Mouse (Mus musculus): ENCODE measurements around the gene Psmd14. TPM values are rescaled to one million over a fixed set of nuclear protein-coding genes. Genes with fewer than 3 reads are reported as not detected.

Psmd14 gene
- total RNA-seq (2021) = 10 to 100 TPM; 55.6 to 55.9 TPM

DNA sequence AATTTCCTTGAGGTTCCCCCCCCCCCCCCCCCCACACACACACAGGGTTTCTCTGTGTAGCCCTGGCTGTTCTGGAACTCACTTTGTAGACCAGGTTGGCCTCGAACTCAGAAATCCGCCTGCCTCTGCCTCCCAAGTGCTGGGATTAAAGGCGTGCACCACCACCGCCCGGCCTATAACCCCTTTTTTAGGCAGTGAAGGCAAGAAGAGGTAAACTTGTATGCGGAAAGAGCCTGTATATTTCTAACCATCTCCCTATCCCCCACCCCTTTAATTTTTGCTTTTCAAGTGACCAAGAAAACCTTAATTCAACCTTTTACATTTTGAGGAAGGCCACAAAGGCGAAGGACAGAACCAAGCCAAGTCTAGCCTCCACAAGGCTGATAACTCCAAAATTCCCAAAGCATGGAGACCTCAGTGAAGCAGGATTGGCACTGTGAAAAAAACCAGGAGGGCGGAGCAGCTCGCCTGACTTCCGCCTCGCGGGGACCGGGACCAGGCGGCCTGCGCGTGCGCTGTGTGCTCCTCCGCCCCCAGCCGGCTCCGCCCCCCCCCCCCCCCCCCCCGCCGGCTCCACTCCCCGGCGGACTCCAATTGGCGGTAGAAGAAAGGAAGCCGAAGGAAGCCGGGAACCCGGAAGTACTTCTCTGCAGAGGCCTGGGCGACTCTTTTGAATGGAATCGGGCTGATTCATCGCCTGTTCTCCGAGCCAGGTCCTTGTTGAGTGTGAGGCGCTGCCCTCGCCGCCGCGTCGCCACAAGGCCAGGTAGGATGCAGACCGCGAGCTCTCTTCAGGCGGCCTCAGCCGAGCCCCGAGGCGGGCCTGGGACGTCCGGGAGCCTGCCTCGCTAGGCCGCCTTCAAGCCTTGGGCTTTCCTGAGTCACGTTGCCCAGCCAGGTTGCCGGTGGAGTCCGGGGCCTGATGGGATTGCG lies at the start of gene Psmd14:
Gene Psmd14 (plus strand): TSS at position 587 of the 933 bp plus-strand sequence.
- intact Hi-C loops (cut with DNase I) = loop anchor here (5.0 kb wide), 2 partner anchors 101 to 119 kb away; no protein-coding TSS in a partner anchor

DNA sequence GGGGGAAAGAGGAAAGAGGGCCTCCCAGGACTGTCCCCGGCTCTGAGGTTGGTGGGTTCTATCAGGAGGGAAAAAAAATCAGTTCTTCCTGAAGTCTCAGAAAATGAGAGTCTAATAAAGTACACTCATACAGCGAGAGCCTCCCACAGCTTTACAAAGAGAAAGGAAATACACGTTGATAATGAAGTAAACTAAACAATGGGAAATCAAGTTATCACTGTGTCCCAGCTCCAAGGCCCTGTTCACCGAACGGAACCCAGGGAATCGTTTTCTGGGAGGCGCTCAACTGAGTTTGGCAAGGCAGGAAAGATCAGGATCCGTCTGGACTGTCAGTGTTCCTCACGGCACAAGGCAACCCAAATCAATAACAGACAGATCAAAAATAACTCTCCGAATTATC lies 48.7 kb upstream of the Psmd14 start:
- intact Hi-C loops (cut with DNase I) = no loop called here
- DNase-seq = no peak

More for the DNA sequence above, at the start of gene Psmd14:
- peak; percentile 82 to 85 for DNase-seq

DNA sequence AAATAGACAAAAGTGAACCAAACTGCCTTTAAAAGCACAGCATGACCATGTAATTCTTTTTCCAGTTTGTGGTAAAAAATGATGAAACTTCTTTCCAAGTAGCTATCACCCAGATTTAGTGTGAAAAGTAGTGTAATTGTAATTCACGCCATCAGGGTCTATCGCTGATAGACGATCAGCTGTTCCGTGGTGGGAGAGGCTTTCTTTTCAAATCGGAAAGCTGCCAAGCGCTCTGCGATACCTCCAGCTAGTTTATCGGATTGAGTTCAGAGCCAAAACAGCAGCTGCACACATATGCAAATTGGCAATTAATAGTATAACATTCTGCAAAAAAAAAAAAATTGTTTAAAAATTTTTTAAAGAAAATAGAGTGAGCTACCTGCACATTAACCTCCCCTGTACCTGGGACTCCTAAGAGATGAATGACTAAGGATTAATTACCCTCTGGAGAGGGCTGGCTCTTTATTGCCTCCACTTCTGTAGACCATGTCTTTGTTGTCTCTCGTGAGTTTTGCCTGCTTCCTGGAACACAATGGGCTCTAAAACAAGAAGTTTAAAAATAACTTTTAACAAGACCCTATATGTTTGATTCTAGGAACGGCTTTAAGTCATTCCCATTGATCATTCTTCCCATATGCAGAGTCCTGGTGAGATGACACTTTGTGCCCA lies 47.8 kb upstream of the Psmd14 start:
- intact Hi-C loops (cut with DNase I) = no loop called here
- DNase-seq = no peak

DNA sequence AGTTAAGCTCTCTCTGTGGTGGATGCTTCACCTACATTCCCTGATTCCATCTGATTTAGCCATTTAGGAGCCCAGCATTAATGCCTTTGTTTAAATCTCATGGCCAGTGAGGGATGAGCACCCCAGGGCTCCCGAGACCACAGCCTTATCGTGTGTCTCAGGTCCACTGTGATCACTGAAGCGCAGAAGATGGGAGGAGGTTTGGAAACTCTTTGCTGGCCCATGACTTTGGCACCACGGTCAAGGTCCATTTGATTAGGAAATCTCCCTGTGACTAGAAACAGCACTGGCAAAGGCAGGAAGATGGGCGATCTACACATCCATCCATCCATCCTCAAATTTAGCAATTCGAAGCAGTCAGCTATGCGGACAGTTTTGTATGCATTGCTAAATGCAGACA lies 44.1 kb upstream of the Psmd14 start:
- intact Hi-C loops (cut with DNase I) = no loop called here
- no peak for DNase-seq

DNA sequence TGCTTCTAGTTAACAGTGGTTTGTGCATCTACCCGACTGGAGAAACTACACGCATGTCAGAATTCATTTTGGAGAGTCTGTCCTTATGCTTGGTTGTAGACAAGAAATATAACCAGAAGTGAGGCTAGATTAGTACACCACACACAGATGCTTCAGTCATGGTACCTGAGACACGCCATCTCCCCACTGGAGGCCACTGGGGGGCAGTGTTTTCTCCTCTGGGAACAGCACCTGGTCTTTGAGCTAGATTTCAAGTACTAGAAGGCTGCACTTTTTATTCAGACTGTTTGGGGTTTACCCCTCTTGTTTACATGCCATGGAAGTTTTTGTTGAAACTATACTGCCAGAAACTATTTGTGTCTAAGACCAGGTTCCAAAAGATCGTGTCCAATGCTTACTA lies 43.2 kb upstream of the Psmd14 start:
- DNase-seq = peak; percentile 30 to 50
- intact Hi-C loops (cut with DNase I) = loop anchor here (2.0 kb wide), 1 partner anchor 299 kb away; no protein-coding TSS in a partner anchor

DNA sequence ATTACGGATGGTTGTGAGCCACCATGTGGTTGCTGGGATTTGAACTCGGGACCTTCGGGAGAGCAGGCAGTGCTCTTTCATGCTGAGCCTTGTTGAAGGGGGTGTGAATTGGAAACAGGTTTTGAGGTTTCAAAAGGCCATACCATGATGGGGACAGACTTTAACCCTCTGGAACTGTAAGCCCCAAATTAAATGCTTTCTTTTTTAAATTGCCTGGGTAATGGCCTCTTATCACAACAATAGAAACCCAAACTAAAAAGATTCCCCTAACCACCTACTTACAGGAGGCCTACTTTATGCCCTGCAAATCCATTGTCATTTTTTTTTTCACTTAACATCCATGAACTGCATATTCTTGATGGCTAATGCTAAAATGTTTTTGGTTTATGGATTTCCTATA lies 36.9 kb upstream of the Psmd14 start:
- intact Hi-C loops (cut with DNase I) = no loop called here
- no peak for DNase-seq

DNA sequence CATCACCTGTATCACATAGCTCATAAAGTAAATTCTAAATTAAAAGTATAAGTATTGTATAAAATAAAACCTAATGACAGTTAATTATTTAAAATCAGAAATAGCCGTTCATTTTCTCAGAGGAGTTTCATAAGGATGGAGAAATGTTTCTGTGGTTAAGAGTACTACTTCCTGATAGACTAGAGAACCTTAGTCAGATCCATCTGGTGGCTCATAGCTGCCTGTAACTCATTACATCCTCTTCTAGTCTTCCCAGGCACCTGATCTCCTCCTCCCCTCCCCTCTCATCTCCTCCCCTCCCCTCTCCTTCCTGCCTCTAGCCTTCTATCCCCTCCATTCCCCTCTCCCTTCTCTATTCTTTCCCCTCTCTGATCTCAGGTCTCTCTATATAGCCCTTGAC lies 29.9 kb upstream of the Psmd14 start:
- DNase-seq = no peak
- intact Hi-C loops (cut with DNase I) = no loop called here

GRCm38 (mm10) chr2:61686533-61686932 lies 25.0 kb upstream of the Psmd14 start:
- no peak for DNase-seq
- intact Hi-C loops (cut with DNase I) = no loop called here

GRCm38 (mm10) chr2:61689086-61689485 lies 22.4 kb upstream of the Psmd14 start:
- no peak for DNase-seq
- intact Hi-C loops (cut with DNase I) = no loop called here

DNA sequence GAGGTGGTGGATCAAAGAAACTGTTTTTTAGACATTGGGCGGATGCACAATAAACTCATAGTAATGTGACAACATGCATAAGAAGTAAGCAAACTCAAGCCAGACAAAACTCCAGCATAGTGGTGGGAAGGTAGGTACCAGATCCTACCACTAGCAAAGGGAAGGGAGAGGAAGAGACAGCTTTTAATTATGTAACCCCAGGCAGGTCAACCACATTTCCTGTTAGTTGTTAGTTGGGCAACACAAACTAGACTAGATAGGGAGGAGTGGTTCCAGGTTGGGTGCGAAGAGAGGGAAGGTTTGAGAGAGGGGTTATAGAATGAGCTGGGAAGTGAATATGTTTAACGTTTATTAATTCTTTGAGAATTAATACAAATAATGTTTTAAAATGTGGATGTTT lies 1.9 kb upstream of the Psmd14 start:
- intact Hi-C loops (cut with DNase I) = no loop called here

DNA sequence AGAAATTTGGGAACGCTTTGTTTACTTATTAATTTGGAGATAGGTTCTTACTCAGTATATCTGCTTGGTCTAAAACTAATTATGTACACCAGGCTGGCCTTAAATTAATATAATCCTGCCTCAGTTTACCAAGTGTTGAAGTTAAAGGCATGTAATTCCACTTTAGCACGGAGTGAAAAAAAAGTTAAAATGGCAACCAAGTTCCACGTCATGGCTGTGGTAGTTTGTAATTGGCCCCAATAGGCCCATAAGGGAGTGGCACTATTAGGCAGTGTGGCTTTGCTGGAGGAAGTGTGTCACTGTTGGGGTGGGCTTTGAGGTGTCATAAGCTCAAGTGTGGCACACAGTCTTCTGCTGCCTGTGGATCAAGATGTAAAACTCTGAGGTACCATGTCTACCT lies 1.0 kb downstream of the Psmd14 start:
- intact Hi-C loops (cut with DNase I) = loop anchor here (5.0 kb wide), 2 partner anchors 100 to 120 kb away; no protein-coding TSS in a partner anchor

More for the DNA sequence above, 1.9 kb upstream of the Psmd14 start:
- no peak for DNase-seq

GRCm38 (mm10) chr2:61722401-61722982 lies 11.0 kb downstream of the Psmd14 start:
- no peak for DNase-seq
- intact Hi-C loops (cut with DNase I) = no loop called here

More for the DNA sequence above, 1.0 kb downstream of the Psmd14 start:
- no peak for DNase-seq

DNA sequence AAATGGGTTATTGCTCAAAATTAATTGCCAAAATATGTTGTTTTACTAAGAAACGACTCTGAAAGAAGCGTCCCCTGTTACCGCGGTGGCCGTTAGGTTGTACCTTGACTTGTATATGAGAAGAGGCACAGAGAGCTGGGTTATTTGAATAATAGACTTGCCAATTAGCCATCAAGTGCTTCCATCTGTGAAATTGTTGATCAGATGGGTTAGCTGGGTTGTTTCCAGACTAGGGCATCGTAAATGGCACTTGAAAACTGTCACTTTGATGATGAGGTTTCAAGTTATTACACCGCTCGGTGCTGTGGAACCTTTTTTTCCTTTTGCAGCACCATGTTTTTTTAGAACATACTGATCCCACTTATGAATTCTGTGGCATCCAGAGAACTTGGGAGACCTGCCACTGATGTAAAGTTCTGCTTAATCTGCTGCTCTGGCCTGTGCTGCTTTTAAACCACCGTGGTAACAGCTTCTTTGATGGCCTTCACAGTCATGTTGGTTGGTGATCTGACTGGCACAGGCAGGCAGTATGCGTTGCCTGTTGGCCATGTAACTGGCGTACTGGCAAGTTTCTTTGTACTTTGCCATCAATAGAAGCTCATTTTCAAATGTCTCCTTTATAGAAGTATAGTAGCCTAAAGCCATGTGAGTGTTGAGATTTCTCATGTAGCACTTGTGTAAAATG lies 21.4 kb downstream of the Psmd14 start:
- intact Hi-C loops (cut with DNase I) = no loop called here

DNA sequence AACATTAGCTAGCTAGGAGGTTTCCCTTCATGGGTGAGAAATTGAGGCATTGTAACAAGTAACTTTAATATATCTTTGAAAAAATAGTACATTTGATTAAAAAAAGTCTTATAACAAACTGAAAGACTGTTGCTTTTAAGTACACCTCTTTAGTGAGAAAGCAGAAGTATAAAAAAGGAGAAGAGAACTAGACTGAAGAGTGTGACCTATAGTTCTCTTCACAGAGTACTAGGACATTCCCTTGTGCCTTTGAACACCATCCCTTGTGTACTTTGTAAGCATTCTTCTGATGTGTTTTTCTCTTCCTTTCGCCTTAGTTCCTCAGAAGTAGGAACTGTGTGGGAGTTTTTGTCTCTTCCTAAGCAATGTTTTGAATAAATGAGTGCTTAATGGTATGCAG lies 22.7 kb downstream of the Psmd14 start:
- intact Hi-C loops (cut with DNase I) = no loop called here

More for the DNA sequence above, 21.4 kb downstream of the Psmd14 start:
- DNase-seq = no peak

GRCm38 (mm10) chr2:61746051-61746450 lies 34.6 kb downstream of the Psmd14 start:
- no peak for DNase-seq
- intact Hi-C loops (cut with DNase I) = no loop called here

More for the DNA sequence above, 22.7 kb downstream of the Psmd14 start:
- no peak for DNase-seq

DNA sequence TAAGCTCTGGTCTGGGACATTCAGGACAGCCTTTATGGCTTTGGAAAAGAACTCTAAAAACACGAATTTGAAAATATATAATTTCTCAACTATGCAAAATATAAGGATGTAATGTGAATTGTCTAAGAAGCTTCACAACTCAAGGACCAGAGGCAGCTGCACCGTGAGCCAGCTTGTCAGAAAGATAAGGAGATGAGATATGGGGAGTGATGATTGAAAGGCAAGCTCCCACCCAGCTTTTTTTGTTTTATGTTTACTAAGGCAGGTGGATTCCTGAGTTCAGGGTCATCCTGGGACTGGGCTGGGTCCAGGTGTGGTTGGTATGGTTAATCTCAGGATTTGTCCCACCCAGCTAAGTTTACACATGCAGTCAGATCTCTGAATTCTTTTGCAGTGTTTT lies 35.1 kb downstream of the Psmd14 start:
- DNase-seq = no peak
- intact Hi-C loops (cut with DNase I) = no loop called here

GRCm38 (mm10) chr2:61747411-61747810 lies 35.9 kb downstream of the Psmd14 start:
- no peak for DNase-seq
- intact Hi-C loops (cut with DNase I) = no loop called here

DNA sequence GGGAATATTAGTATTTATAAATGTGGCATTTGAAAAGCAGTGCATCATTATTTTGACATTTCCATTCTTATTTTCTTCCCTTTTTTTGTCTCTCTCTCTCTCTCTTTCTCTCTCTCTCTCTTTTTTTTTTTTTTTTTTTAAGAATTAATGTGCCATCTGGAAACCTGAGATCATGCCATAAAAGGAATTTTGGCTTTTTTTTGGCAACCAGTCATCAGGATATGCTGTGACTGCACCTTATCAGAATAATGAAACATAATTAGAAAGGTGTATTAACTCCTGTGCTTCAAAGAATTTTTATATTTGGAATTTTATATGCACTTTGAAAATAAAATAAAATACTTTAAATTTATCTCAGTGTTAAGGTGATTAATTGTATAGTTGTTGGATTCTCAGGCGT lies 39.2 kb downstream of the Psmd14 start:
- intact Hi-C loops (cut with DNase I) = no loop called here
- DNase-seq = no peak

DNA sequence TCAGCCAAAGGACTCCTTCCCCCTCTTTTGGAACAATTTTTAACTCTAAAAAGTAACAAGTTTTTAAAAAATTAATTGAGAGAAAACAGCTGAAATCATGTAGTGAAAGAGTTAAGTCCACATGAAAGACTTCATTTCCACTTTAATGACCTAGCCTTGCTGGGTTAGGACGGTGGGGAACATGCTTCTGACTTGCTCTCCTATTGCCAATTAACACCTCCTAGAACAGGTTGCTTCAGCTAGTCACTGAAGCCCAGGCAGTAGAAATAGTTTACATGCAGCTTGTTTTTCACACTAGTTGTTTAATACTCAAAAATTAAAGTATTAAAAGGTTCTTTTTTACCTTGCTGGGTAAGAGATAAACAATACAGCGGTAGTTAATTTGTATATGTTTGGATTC lies 39.8 kb downstream of the Psmd14 start:
- intact Hi-C loops (cut with DNase I) = no loop called here
- no peak for DNase-seq

DNA sequence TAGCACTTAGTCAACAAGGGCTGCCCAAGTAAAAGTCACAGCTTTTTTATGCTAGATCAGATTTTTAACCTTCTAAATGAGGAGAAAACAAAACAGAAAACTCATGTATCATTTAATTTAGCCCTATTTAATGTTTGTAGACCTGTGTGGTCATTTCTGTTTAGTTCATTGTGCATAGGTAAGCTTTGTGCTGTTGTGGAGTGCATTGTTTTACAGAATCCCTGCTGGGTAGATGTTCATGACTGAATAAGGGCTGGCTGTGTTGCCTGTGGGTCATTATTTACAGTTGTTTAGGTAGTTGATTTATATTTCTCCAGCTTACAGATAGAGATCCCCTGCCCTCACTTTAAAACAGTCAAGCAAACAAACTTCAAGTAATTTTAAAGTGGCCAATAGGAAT lies 40.9 kb downstream of the Psmd14 start:
- no peak for DNase-seq
- intact Hi-C loops (cut with DNase I) = no loop called here

DNA sequence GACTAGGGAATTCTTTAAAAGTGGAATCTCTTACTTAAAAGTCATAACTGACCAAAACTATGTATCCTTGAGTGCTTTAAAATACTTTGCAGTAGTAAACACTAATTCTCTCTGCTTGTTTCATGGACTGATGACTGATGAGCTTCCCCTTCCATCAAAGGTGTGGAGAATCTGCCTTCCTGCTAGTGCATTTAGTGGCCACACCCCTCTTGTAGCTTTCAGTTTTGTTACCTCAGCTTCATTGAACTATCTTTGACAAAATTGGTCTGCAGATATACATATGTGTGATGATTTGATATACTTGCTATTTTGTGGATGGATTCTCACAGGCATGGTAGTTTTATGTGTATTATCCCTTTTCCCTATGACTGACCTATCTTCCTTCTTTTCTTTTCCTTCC lies 43.5 kb downstream of the Psmd14 start:
- intact Hi-C loops (cut with DNase I) = no loop called here
- no peak for DNase-seq
